Mouse (Mus musculus): Measurements from ENCODE around the gene Sohlh1. TPM values are rescaled to one million over a fixed set of nuclear protein-coding genes. Genes with fewer than 3 reads are reported as not detected.

Sohlh1 gene
- polyA plus RNA-seq, 1 experiment from 2014 or later: not detected

DNA sequence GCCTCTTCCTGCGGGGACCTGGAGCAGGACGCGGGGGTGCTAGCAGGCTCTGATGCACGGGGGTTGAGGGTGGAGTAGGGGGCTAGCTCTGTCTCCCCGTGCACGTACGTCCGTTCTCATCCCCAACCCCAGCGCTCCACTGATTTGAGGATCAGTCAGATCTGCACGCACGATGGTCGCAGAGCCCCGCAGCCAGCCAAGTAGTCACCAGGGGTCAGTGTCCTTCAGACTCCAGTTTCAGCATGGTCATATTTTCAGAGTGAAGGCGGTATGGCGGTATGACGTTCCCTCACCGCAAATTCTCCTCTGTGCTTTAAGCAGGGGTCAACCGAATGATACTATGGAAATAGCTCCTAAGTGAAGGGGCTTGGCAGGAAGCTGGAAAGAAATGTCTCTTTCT, 17.2 kb upstream of the Sohlh1 start:
- Histone ChIP-seq H3K36me3 (no peaks in the 10 kb centered on the region), H3K4me2 (peak overlapping the region; percentile 92), H3K9ac (no peak overlapping the region), H3K9me3 (no peaks in the 10 kb centered on the region), H3K4me3 (peak overlapping the region; percentile 44), H3K27me3 (peaks cover 54% of the 10 kb centered on the region), H3K4me1 (peaks cover 15% of the 10 kb centered on the region), H3K27ac (no peak overlapping the region)
- ATAC-seq (ENCODE audit: insufficient number of reproducible peaks, insufficient read depth, low FRiP score, low TSS enrichment, low read depth): no peak
- 4% methylated on average over 18 of the region's 18 CpGs for WGBS

DNA sequence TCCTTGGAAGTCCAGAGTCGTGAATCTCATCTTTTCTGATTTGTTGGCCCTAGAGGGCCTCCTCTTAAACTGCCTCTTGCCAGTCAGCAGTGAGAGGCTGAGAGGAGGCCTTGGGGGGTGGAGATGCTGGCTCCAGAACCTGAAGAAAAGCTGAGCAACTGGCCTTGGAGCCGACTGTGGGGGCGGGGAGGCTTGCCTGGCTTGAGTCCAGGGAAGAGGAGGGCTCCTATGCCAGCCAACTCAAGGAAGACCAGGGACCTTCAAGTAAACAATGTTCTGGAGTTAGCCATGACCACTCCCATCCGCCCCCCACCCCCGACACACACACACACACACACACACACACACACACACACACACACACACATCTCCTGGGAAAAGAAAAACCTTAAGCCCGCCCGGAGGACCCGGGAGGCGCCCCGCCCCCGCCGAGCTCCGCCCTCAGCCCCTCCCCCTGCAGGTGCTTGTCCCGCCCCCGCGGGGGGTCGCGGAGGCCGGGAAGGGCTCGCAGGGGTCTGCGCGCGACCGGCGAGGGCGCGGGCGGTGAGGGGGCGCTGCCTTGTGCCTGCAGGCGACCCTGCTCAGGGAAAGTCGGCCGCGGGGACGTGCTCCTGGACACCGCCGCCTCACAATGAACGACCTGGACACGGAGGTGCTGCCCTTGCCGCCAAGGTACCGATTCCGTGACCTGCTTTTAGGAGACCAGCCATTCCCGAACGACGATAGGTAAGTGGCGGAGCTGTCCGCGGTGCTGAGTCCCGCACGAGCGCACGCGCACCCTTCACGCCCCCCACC, 16.5 kb upstream of the Sohlh1 start, which contains the start of gene Kcnt1:
Kcnt1 (plus strand) TSS at position 398 of the 795 bp plus-strand sequence.
- peak within 1 kb of the TSS; percentile 36; the same call in 1 of the 2 replicates for H3K9ac ChIP-seq
- H3K4me1 ChIP-seq: peaks cover 15% of the 10 kb centered on the region
- ATAC-seq (ENCODE audit: insufficient number of reproducible peaks, insufficient read depth, low FRiP score, low TSS enrichment, low read depth): no peak
- H3K9me3 ChIP-seq: no peaks in the 10 kb centered on the region
- under 1% methylated on average over 40 of the region's 53 CpGs for WGBS
- peak within 1 kb of the TSS; percentile 44 for H3K4me3 ChIP-seq
- peaks cover 54% of the 10 kb centered on the region for H3K27me3 ChIP-seq
- no peaks in the 10 kb centered on the region for H3K36me3 ChIP-seq
- no peak within 1 kb of the TSS for H3K27ac ChIP-seq
- peak within 1 kb of the TSS; percentile 92 for H3K4me2 ChIP-seq

DNA sequence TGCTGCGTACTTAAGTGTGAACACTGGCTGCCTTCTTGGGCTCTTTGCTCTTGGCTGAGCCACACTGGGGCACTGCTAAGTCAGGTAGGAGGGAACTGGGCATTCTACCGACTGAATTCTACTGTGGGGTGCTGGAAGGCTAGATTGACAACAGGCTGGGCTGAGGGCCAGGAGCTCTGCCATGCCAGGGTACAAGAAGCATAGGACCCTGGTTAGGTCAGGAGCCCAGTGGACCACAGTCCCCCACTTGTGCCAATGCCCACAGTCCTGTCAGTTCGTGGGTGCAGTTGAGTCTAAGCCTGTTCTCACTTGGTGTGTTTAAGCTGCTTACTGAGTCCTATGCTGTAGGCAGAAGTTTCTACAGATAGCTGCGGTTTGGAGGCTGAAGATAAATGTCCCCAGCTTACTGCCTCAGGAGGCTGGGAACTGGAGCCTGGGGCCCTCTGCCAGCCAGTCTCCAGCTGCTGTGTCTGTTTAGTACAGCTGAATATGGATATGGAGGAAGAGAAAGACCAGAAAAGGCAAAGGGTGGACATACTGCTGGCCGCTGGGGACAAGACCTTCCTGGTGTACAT, 15.7 kb upstream of the Sohlh1 start:
- no peak for ATAC-seq (ENCODE audit: insufficient number of reproducible peaks, insufficient read depth, low FRiP score, low TSS enrichment, low read depth)

DNA sequence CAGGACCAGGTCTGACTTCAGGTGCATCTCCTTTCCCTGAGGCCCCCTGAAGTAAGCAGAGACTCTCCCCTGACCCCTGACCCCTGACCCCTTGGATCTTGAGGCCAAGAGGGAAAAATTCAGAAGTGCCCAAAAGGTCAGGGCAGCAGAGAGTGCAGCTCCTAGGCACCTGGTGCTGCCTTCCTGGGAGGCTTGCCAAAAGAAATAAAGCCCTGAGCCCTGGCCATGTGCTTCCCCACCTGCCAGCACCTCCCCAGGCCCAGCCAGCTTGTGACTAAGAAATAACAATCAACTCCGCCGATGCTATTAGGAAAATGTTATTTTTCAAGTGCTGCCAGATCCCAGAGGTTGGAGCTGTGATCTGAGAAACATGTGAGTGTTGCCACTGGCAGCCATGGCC, 15.0 kb upstream of the Sohlh1 start:
- no peak overlapping the region for H3K4me2 ChIP-seq
- H3K9me3 ChIP-seq: no peaks in the 10 kb centered on the region
- H3K4me1 ChIP-seq: peaks cover 15% of the 10 kb centered on the region
- peaks cover 54% of the 10 kb centered on the region for H3K27me3 ChIP-seq
- H3K4me3 ChIP-seq: no peak overlapping the region
- no peak for ATAC-seq (ENCODE audit: insufficient number of reproducible peaks, insufficient read depth, low FRiP score, low TSS enrichment, low read depth)
- H3K27ac ChIP-seq: no peak overlapping the region
- WGBS: 68% methylated on average over 2 of the region's 2 CpGs
- no peak overlapping the region for H3K9ac ChIP-seq
- H3K36me3 ChIP-seq: no peaks in the 10 kb centered on the region

More for the DNA sequence above, 15.7 kb upstream of the Sohlh1 start:
- WGBS: 60% methylated on average over 5 of the region's 5 CpGs
- peaks cover 54% of the 10 kb centered on the region for H3K27me3 ChIP-seq
- H3K4me2 ChIP-seq: peak overlapping the region; percentile 92
- no peak overlapping the region for H3K4me3 ChIP-seq
- no peak overlapping the region for H3K9ac ChIP-seq
- no peaks in the 10 kb centered on the region for H3K36me3 ChIP-seq
- H3K4me1 ChIP-seq: peaks cover 15% of the 10 kb centered on the region
- no peak overlapping the region for H3K27ac ChIP-seq
- H3K9me3 ChIP-seq: no peaks in the 10 kb centered on the region

DNA sequence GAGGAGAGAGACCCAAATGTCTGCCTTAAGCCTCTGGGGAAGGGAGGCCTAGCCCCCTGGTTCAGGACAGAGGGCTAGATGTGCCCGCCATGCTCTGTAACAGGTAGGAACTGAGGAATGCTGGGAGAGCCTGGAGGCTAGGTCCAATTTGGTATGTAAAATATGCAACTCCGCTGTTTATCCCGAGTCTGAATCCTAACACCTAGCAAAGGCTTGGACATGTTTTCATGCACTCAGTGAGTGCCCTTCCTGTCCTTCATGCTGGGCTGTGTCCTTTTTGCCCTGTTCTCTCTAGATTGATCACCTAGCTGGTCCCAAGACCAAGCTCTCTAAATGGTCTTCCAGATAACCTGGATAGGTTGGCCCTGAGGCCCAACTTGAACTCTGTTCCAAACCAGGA, 12.8 kb upstream of the Sohlh1 start:
- Histone ChIP-seq H3K27me3 (peaks cover 34% of the 10 kb centered on the region), H3K4me2 (no peak overlapping the region), H3K9ac (no peak overlapping the region), H3K9me3 (no peaks in the 10 kb centered on the region), H3K27ac (no peak overlapping the region), H3K4me3 (no peak overlapping the region), H3K36me3 (no peaks in the 10 kb centered on the region), H3K4me1 (peaks cover 15% of the 10 kb centered on the region)
- ATAC-seq (ENCODE audit: insufficient number of reproducible peaks, insufficient read depth, low FRiP score, low TSS enrichment, low read depth): no peak
- WGBS: 77% methylated on average over 3 of the region's 3 CpGs

DNA sequence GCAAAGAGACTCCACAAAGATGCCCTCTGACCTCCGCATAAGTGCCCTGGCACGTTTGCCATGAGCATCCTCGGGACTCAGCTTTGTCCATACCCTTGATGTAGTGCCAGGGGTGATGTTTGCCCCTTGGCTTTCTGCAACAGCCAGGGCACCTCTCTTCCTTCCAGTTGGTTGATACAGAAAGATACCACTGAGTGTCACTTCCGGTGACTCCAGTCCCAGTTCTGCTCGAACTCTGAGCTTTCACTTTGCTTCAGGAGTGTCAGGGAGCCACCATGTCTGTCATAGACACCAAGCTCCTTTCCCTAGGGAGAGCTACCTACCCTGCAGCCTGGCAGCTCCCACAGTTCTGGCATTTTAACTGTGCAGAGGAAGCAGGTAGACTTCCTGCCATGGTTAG, 7.0 kb upstream of the Sohlh1 start:
- ATAC-seq (ENCODE audit: insufficient number of reproducible peaks, insufficient read depth, low FRiP score, low TSS enrichment, low read depth): no peak
- Histone ChIP-seq H3K4me3 (no peak overlapping the region), H3K27me3 (no peaks in the 10 kb centered on the region), H3K9me3 (no peaks in the 10 kb centered on the region), H3K4me2 (no peak overlapping the region), H3K27ac (no peak overlapping the region), H3K4me1 (0 out of 2 replicates have a peak, but pooled peaks cover 3% of the 10 kb centered on the region), H3K36me3 (no peaks in the 10 kb centered on the region), H3K9ac (no peak overlapping the region)
- WGBS: 71% methylated on average over 5 of the region's 5 CpGs

DNA sequence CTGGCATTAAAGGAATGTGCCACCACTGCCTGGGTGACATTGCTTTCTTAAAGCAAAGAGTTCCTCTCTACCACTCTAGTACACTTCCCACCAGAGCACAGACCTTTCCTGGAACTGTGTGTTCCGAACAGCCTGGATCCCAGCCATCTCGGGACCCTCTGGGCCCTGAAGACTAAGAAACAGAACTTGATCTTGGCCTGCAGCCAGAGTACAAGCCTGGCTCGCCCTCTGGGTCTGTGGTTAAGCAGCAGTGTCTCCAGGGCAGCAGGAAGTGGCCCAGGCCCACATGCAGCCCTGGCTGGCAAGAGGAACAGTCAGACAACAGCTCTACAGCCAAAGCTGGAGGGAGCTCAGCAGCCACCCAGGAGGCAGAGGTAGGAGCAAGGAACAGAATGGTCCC, 5.6 kb upstream of the Sohlh1 start:
- no peak for ATAC-seq (ENCODE audit: insufficient number of reproducible peaks, insufficient read depth, low FRiP score, low TSS enrichment, low read depth)
- H3K9me3 ChIP-seq: no peaks in the 10 kb centered on the region
- H3K4me3 ChIP-seq: no peak overlapping the region
- WGBS: 40% methylated on average over 3 of the region's 3 CpGs
- H3K36me3 ChIP-seq: no peaks in the 10 kb centered on the region
- no peak overlapping the region for H3K27ac ChIP-seq
- 0 out of 2 replicates have a peak, but pooled peaks cover 3% of the 10 kb centered on the region for H3K4me1 ChIP-seq
- no peaks in the 10 kb centered on the region for H3K27me3 ChIP-seq
- H3K9ac ChIP-seq: no peak overlapping the region
- H3K4me2 ChIP-seq: no peak overlapping the region

DNA sequence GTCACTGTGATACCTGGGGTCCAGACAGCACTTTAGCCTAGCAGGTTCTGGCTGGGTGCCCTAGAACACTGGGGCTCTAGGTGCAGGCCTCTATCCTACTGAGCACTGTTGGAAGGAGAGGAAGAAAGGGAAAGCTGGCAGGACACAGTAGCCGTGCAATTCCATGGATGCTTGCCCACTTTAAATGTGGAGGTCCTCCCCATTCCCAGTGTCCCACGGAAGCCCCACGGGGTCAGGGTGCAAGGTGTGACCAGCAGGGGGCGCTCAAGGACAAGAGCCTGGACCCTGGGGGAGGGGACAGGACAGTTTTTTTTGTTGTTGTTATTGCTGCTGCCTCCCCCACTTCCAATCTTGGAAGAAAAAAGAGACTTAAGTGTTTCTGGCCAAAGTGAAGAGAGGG, 3.3 kb upstream of the Sohlh1 start:
- Histone ChIP-seq H3K36me3 (no peaks in the 10 kb centered on the region), H3K27me3 (no peaks in the 10 kb centered on the region), H3K9me3 (no peaks in the 10 kb centered on the region), H3K9ac (no peak overlapping the region), H3K4me1 (peaks cover 10% of the 10 kb centered on the region), H3K4me3 (no peak overlapping the region), H3K27ac (no peak overlapping the region), H3K4me2 (no peak overlapping the region)
- WGBS: 14% methylated on average over 4 of the region's 4 CpGs
- no peak for ATAC-seq (ENCODE audit: insufficient number of reproducible peaks, insufficient read depth, low FRiP score, low TSS enrichment, low read depth)

DNA sequence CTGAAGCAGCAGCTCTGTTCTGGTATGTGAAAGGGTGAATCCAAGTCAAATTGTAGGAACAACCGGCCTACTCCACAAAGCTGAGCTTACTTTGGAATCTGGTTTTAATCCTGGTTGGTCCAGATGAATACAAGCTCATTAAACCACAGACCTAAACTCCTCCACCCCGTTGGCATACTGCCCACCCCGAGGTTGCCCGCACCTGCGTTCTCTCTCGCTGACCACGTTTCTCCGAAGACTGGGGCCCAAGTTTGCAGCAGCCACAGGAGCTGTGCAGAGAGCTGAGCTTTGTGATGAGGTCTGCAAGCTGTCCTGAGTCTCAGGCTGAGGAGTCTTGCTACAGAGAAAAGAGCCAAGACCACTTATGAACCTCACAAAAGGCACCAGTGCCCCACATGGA, 532 bp downstream of the Sohlh1 start:
- H3K27ac ChIP-seq: no peak overlapping the region
- H3K4me1 ChIP-seq: peaks cover 7% of the 10 kb centered on the region
- no peak for ATAC-seq (ENCODE audit: insufficient number of reproducible peaks, insufficient read depth, low FRiP score, low TSS enrichment, low read depth)
- no peaks in the 10 kb centered on the region for H3K9me3 ChIP-seq
- H3K9ac ChIP-seq: no peak overlapping the region; the same call in 1 of the 2 replicates
- H3K4me2 ChIP-seq: no peak overlapping the region
- no peak overlapping the region for H3K4me3 ChIP-seq
- H3K27me3 ChIP-seq: no peaks in the 10 kb centered on the region
- H3K36me3 ChIP-seq: no peaks in the 10 kb centered on the region
- WGBS: 70% methylated on average over 8 of the region's 8 CpGs

DNA sequence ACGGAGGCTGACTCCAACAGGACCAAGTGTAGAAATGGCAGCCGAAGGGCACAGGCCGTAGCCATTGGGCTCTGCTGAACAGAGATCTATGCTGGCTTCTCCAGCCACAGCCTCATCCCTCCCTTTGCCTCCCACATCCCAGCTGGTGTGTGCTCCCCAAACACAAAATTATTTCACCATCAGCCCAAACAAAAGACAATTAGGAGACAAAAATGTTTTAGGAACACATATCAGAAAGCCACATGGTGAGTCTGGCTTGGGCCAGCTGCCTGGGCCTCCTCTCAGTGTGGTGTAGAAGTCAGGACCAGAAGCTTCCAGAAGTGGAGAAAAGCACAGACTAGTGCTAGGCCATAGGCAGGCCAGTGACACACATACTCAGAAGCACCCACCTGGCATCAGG, 3.0 kb downstream of the Sohlh1 start:
- WGBS: 84% methylated on average over 3 of the region's 3 CpGs
- no peaks in the 10 kb centered on the region for H3K27me3 ChIP-seq
- H3K9me3 ChIP-seq: no peaks in the 10 kb centered on the region

DNA sequence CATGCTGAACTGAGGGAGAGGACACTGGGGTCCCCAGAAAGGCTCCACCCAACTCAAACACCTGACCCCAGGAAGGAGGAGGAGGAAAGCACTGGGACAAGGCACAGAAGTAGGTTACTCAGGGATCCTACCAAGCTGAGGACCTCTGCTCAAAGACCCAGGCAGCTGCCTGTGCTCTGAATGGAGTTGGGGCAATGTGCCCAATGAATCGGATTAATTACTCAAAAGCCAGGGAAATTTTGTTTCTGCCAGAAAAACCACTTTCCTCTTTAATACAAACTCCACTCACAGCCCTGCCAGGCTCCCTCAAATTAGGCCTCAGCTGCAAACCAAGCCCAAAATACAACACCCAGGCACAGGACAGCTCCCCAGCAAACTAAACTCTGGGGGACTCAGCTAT, 4.3 kb downstream of the Sohlh1 start:
- H3K4me2 ChIP-seq: no peak overlapping the region
- H3K36me3 ChIP-seq: no peaks in the 10 kb centered on the region
- WGBS: 71% methylated on average over 1 of the region's 1 CpGs
- no peak for ATAC-seq (ENCODE audit: insufficient number of reproducible peaks, insufficient read depth, low FRiP score, low TSS enrichment, low read depth)
- H3K27me3 ChIP-seq: no peaks in the 10 kb centered on the region
- no peaks in the 10 kb centered on the region for H3K9me3 ChIP-seq
- no peak overlapping the region for H3K9ac ChIP-seq
- H3K4me1 ChIP-seq: peaks cover 7% of the 10 kb centered on the region
- H3K27ac ChIP-seq: no peak overlapping the region
- H3K4me3 ChIP-seq: no peak overlapping the region

More for the DNA sequence above, 3.0 kb downstream of the Sohlh1 start:
- Histone ChIP-seq H3K27ac (no peak overlapping the region), H3K4me3 (no peak overlapping the region), H3K9ac (no peak overlapping the region), H3K36me3 (no peaks in the 10 kb centered on the region), H3K4me2 (no peak overlapping the region), H3K4me1 (peaks cover 7% of the 10 kb centered on the region)
- no peak for ATAC-seq (ENCODE audit: insufficient number of reproducible peaks, insufficient read depth, low FRiP score, low TSS enrichment, low read depth)

DNA sequence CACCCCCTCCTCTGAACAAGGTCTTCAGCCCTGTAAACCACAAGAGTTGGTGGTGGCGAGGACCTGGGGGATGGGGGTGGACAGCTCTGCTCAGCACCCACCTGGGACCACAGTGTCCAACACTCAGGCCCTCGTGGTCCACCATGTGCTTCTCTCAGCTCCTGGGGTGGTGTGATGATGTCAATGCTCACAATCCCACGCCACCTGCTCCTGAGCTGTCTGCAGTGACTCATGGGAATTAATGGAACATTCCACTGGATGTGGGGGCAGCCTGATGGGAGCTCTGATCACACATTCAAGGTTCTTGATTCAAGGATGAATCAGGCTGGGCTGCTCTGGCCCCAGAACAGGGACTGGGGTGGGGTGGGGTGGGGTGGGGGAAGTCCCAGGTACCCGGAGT, 4.9 kb downstream of the Sohlh1 start:
- Histone ChIP-seq H3K9ac (no peak overlapping the region), H3K36me3 (no peaks in the 10 kb centered on the region), H3K4me3 (no peak overlapping the region), H3K4me1 (peaks cover 7% of the 10 kb centered on the region), H3K27ac (no peak overlapping the region), H3K9me3 (no peaks in the 10 kb centered on the region), H3K27me3 (no peaks in the 10 kb centered on the region), H3K4me2 (no peak overlapping the region)
- ATAC-seq (ENCODE audit: insufficient number of reproducible peaks, insufficient read depth, low FRiP score, low TSS enrichment, low read depth): no peak
- WGBS: 62% methylated on average over 4 of the region's 4 CpGs
